Mouse (Mus musculus) ovary, postnatal 36 days (tissue): ENCODE results near the gene Ptprj.
"Not testable (repeated sequence)": the region's sequence is repeated elsewhere in the genome, so short reads cannot be mapped to it uniquely, and the experiment has no call there.

Experiments
- DNase-seq: peaks from one replicate; pipeline ENCODE4 v3.0.0; 2022; ENCODE audit warnings: low spot score, mixed read lengths

Ptprj gene

GRCm38 (mm10) chr2:90480747-90481308, 99.6 kb downstream of the Ptprj start:
- DNase-seq = no peak

GRCm38 (mm10) chr2:90478531-90478930, 101.9 kb downstream of the Ptprj start:
- DNase-seq = no peak

DNA sequence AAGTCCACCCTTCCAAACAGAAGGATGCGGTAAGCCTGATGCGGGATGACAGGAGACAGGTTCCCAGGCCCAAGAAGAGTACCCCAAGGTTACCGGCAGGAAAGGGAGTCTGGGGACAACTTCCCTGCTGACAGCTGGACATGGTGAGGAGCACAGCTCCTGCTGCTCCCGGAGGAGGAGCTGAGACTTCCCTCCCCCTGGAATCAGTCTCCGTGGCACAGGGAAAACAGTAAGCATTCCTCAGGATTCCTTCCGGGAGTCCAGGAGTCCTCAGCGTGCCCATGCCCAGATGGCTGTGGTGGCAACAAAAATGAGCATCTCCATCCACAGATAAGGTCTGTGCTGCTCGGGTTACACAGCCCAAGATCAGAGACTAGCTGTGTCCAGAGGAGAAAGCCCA, 102.8 kb downstream of the Ptprj start:
- DNase-seq = no peak

- no peak for DNase-seq
Measured at GRCm38 (mm10) chr2:90476792-90477191, 103.7 kb downstream of the Ptprj start.

GRCm38 (mm10) chr2:90476319-90476718, 104.1 kb downstream of the Ptprj start:
- no peak for DNase-seq

DNA sequence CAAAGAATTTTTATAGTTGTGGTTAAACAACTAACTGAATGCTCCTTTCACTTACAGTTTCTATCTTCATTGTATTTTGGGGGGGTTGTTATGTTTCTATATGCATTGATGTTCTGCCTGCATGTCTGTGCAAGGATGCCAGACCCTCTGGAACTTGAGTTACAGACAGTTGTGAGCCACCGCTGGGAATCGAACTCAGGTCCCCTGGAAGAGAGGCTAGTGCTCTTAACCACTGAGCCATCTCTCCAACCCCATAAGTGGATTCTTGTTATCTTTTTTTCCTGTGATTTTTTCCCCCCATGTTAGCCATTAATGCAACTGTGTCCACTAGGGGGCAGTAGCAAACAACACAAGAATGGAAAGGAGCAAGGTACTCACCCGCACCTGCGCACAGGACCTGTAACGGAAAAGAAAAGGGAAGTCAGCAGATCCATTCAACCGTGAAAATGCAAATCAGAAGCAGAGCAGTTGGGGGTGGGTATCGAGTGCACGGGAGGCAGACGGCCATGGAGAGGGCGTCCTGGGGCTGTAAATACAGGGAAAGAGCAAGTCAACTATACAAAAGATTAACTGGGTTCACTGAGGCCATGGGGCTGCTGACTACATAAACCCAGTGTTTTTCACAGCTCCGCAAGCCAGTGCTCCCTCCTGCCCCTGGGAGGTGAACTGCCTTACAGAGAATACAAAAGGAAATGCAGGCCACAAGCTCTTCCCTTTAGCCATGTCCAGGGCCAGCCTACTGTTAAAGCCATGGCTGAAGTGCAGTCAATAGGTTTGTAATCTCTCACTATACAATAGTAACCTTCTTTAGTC, 105.6 kb downstream of the Ptprj start:
- peak; percentile 55 for DNase-seq

DNA sequence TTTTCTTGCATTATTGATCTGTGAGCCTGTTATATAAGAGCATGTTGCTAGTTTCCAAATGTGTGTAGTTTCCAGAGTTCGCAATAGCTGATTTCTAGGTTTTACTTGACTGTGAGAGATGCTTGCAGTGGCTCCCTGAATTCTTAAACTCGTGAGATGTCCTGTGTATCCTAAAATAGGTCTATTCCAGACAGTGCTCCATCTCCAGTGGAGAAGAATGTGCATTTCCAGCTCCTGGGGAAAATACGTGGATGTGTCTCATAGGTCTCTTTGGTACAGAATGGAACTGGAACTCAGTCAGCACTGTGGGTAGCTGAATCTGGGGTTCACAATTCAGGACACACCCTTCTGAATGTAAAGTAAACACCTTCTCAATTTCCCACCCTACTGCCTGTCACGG, 107.7 kb downstream of the Ptprj start:
- no peak for DNase-seq

DNA sequence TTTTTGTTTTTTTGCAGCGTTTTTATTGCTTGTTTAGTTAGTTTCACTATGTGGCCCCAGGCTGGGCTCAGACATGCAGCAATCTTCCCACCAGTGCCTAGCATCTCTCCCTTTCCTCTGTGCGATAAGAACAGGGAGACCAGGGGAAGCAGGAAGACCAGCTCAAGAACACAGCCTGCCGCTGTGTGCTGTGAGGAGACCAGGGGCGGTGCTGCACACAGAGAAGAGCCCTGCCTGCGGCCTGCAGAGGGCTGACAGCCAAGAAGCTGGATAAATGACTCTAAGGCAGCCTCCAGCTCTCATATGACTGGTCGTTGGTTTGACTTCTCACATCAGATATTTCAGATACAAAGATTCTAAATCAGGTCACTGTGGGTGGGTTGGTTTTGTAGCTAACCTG, 110.3 kb downstream of the Ptprj start:
- no peak for DNase-seq

GRCm38 (mm10) chr2:90466480-90466879, 114.0 kb downstream of the Ptprj start:
- DNase-seq = no peak

DNA sequence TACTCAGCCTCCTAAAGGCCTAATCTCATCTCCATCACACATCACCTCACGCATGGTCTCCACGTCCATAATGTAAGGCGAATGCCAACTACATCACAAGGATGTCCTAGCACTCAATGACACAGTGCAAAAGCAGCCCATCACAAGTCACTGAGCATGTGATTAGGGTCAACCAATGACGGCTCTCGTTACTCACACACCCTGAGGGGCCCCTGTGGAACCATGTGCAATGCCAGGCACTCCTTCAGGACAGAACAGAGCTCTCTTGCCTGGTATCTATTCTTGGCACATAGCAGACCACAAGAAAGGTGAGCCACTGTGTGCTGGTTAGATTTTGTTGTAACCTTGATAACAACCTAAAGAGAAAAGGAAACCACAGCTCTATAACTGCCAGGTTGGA, 116.7 kb downstream of the Ptprj start:
- no peak for DNase-seq

- DNase-seq = no peak
Measured at GRCm38 (mm10) chr2:90462252-90462651, 118.2 kb downstream of the Ptprj start.

DNA sequence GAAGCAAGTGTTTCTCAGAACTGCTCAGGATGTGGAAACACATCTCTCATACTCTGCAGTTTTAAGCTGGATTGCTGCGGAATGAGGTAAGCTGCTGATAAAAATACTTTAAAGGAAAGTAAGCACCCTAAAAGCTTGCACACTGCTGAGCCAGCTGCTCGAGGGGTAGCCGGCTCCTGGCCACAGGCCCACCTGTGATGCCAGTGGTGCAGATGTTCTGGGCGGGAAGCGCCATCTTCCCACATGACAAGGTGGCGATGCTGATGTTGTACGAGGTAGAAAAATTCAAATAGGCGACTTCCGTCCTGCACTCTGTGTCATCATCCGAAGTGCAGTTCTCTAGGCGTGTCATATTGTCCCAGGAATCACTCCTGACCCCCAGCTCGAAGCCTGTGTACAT, 122.5 kb downstream of the Ptprj start:
- no peak for DNase-seq

GRCm38 (mm10) chr2:90452380-90452779, 128.1 kb downstream of the Ptprj start:
- DNase-seq = no peak

- no peak for DNase-seq
Measured at GRCm38 (mm10) chr2:90448967-90449740, 131.3 kb downstream of the Ptprj start.

DNA sequence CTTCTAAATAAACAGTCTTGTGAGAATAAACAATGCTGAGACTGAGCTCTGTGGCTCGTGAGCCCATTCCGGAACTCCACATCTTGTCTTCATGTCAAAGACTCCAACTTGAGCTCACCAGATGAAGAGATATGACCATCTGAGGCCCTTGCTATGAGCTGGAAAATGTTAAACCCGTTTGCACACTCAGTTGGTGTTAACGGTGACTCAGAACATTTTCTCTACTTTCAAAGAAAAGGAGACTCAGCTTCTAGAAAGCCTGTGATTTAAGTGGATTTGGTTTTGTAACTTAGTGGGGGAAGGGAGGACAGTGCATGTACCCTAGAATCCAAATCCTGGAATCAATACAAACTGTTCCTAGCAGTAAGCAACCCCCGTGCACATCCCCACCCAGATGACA, 136.6 kb downstream of the Ptprj start:
- no peak for DNase-seq

DNA sequence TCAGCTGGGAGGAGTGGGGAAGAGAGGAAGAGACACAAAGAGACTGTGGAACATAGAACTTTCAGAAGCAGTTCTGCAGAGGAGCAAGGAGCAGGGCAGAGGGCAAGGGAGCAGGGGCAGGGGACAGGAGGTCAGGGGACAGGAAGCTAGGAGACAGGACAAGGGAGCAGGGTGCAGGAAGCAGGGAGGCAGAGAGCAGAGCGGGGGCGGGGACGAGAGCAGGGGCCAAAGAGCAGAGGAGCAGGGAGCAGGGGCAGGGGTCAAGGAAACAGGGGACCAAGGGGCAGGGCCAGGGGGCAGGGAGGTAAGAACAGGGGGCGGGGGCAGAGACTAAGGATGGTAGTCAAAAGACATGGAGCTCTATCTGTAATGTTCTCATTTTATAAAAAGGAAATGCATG, 138.6 kb downstream of the Ptprj start:
- DNase-seq = not testable (repeated sequence)

DNA sequence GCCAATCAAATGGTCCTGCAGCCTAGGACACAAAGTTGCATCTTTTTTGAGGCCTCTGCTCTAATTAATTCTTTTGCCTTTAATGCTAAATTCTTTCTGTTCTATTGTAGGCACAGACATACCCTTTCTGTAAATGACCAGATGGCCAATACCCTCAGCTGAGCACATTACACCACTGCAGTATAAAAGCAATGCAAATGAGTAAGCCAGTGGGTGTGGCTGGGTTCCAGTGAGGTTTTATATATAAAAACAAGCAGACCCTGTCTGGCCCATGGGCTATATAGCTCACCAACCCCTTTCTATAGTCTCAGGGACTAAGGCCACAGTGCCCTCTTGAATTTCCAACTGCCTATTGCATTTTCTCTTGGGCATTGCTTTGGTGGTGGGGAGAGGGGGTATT, 140.3 kb downstream of the Ptprj start:
- not testable (repeated sequence) for DNase-seq

DNA sequence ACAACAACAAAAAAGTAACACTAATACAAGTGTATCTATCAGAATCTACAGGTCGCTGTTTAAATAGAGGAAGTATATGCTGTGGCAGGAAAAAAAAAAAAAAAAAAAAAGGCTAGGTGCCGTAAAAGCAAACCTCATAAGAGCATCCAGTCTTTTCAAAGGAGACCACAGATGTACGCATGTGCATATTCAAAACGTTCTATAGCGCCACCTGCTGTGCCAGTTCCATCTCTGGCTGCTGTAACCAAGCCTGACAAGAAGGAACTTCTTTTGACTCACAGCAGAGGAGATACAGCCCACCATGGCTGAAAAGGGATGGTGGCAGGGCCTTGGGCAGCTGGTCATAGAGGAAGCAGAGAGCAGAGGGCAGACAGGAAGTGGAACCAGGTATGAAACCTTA, 143.0 kb downstream of the Ptprj start:
- not testable (repeated sequence) for DNase-seq

DNA sequence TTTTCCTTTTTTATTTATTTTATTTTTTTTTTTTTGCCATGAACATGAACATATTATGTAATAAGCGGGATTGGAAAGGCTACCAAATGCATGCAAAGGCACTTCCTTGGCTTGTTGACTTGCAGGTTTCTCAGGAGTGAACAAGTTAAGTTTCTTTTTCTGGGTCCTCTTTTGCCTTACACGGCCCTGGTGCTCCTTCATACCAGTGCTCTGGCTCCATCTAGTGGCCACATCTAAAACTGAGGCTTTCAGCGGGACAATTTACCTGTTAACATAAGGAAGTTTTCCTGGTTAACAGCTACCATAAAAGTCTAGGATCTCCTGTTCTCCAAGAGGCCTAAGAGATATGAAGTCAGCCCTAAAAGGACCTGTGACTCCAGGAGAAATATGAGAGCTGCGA, 150.7 kb downstream of the Ptprj start:
- not testable (repeated sequence) for DNase-seq

DNA sequence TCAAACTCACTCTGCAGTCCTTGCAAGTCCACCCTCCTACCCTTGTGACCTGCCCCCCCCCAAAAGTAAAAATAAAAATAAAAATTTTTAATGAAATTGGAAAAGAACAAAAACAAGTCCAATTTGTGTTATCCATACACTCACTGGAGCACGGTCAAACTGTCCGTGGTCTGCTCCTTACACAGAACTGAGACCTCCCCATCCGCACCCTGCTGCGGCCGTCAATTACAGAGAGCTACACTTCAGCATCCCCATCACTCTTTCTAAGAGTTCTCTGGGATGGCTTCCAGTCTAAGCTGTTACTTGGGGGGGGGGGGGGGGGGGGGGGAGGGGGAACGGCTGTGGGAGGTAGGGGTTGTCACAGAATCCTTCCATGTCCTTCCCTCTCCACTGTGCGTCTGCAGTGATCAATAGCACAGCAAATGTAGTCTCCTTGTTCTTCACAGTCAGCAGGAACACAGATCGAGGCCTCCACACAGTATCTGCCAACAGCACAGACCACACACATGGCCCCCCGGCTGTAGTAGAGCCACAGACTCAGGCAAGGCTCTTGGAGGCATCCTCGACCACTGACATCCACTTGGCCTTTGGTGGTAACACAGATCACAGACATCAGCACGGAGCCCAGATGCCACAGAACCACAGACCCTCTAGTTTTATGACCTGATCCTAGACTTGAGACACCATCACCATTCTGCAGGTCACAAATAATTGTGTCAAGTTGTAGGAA, 151.3 kb downstream of the Ptprj start:
- not testable (repeated sequence) for DNase-seq

DNA sequence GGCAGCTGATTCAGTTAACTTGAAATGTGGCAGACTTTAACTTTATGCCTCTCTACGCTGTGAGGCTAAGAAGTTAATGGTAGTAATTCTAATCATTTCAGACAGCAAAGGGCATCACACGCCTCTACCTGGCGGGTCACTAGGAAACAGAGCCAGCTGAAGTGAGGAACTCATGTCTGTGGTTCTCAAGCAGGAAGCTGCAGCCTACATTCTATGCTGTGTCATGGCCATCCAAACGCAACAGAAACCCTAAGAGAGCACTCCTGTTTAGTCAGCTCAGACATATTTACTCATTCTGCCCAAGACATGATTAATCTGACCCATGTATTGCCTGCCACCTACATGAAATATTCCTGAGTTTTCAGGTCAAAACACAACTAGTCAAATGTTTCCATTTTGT, 155.5 kb downstream of the Ptprj start:
- DNase-seq = not testable (repeated sequence)

- DNase-seq = not testable (repeated sequence)
Measured at GRCm38 (mm10) chr2:90422282-90422681, 158.2 kb downstream of the Ptprj start.
